Mouse (Mus musculus) left cerebral cortex, adult 2 months (tissue): ENCODE measurements around the gene Apol7a. TPM values are rescaled to one million over a fixed set of nuclear protein-coding genes. Genes with fewer than 3 reads are reported as not detected.
"Not testable (repeated sequence)": the region's sequence is repeated elsewhere in the genome, so short reads cannot be mapped to it uniquely, and the experiment has no call there.

ENCODE experiments used
- DNase-seq, 2 experiments: peaks; one replicate each; pipeline ENCODE4 v3.0.0; 2021 to 2022; ENCODE audit warnings: low spot score in 2 of 2, mixed read lengths in 1 of 2; ENCODE audit errors: extremely low spot score in 1 of 2
- H3K27ac ChIP-seq: fragments of 200-600 bp; 2 replicates; pipeline ENCODE4 v1.8.1; 2022
- H3K4me3 ChIP-seq: fragments of 200-600 bp; 2 replicates; pipeline ENCODE4 v1.8.1; 2022
- CTCF ChIP-seq: fragments of 200-600 bp; IDR thresholded peaks from 2 replicates; pipeline ENCODE4 v1.8.1; 2022; ENCODE audit warnings: antibody characterized with exemption, mild to moderate bottlenecking, moderate library complexity
- intact Hi-C: fragments of 180-260 bp; cut with DNase I; formaldehyde crosslinking; loops from one replicate; pipeline ENCODE4 v1.15.1; 2025
- long read RNA-seq, 2 experiments: library from polyadenylated mRNA; stranded (forward); transcript quantifications; one replicate each; pipeline ENCODE4 v2.0.0; 2021; ENCODE audit warnings: borderline mapping rate in 2 of 2
- total RNA-seq, 2 experiments: library from RNA; stranded (reverse); gene quantifications; 2 replicates each; pipeline ENCODE4 v1.2.3; 2021

Apol7a gene
- under 1 TPM; 0.30 to 0.32 TPM for total RNA-seq
- long read RNA-seq, experiment 1 = 0 reads
- long read RNA-seq, experiment 2 = 0 reads

DNA sequence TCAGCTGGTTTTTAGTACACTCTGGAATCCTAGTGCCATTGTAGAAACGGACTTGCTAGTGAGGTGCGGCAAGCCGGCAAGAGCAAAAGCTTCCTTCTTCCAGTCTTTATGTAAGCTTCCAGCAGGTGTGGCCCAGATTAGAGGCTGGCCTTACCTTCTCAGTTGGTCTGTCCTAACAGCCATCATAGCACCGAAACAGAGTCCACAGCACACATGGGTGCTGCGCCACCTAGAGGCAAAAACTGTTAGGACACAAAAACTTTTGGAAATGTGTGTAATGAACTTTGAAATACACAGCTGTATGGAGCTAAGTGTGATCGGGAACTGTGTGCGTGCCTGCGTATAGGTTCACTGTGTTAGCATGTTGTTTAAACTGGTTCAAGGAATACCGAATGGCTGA is at the start of gene Apol7a:
Gene Apol7a, minus strand, starts transcription at position 84 of the 400 bp plus-strand sequence.
- DNase-seq, H3K4me3 ChIP-seq, H3K27ac ChIP-seq, intact Hi-C loops: not testable (repeated sequence)
- TF ChIP-seq CTCF = peak; percentile 48

DNA sequence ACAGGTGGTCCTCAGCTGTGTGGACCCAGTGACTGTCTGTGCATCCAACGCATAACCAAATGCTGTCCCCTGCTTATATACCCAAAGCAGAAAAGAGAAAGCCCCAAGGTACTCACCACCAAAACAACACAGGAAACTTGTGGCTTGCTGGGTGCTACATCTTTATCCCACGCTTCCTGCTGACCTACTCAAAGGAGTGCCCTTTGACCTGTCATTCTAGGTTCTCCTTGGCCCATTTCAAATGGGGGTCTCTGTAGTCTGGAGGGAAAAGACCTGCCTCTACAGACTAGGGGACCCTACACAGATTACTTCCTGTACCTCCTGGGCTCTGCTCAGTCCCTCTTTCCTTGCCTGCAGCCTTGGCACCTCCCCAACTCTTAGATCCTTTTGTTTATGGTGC is 48.5 kb upstream of the Apol7a start, which contains the start of gene Apol7b:
Gene Apol7b, minus strand, starts transcription at position 101 of the 400 bp plus-strand sequence.
- intact Hi-C loops, H3K27ac ChIP-seq, DNase-seq, H3K4me3 ChIP-seq: not testable (repeated sequence)

DNA sequence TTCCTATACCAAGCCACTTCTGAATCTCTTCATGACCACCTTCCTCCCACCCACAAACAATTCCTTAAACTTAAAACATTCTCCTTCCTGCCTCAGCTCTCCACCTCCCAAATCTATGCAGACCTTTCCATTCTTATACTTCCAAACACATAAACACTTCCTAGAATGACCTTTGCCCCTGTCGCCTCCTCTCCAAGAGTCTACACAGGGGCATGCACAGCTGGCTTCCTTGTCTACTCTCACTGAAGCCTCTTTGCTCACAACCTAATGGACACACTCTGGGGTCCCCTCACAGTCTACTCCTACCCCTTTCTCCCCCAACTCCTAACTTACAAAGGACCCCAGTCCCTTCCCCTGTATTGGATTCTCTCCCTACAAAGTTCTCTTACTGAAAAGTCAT is 46.8 kb upstream of the Apol7a start:
- H3K27ac ChIP-seq, H3K4me3 ChIP-seq, intact Hi-C loops, DNase-seq: not testable (repeated sequence)

DNA sequence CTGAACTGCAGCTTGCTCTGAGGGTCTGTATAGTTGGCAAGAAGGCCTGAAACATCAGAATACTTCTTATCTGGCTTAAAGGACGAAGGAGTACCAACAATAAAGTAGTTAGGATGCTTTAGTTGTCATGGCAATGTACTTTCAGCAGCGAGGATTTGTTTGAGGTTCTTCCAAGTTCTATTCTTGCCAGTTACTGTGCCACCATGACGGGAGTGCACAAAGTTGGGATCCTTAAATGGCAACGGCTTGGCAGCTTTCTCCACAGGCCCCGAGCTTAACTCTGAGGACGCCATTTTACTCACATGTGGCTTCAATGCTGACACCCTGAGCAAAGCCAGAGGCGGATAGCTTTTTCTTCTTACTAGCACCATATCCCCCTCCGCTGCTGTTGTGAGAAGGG is 45.8 kb upstream of the Apol7a start:
- H3K27ac ChIP-seq, intact Hi-C loops, H3K4me3 ChIP-seq: not testable (repeated sequence)
- peak; percentile 18 to 20 for DNase-seq

DNA sequence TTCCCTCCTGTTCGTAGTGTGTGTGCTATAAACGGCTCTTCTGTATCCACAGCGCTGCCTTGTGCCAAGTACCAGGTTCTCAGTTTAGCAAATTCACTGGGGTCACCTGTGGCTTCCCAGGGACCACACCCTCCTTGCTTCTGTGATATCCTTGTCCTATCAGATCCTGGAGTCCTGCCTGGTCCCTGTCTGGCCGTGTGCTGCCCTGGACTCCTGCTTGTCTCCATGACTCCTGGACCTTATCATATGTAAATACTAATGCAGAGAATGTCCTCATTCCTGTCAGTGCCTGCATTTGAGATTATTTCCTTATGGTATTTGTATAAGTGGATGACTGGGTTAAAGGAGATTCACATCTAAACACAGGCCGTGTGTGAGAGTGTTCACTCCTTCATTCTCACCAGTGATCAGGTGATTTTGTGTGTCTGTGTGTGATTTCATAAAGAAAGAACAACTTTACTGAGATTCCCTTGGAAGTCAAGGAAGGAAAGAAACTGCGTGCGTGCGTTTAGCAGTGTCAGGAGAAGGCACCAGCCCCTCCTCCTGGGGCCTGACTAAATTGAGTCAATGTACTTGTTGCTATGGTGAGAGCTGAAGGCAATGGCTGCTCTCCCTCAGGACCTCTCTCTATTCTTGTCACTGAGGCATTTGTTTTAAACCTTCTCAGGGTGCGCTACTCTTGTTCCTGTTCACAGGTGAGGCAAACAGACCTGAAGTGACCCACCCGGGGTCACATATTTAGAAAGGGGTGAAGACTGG is 30.0 kb upstream of the Apol7a start:
- H3K4me3 ChIP-seq, intact Hi-C loops, DNase-seq, H3K27ac ChIP-seq: not testable (repeated sequence)

DNA sequence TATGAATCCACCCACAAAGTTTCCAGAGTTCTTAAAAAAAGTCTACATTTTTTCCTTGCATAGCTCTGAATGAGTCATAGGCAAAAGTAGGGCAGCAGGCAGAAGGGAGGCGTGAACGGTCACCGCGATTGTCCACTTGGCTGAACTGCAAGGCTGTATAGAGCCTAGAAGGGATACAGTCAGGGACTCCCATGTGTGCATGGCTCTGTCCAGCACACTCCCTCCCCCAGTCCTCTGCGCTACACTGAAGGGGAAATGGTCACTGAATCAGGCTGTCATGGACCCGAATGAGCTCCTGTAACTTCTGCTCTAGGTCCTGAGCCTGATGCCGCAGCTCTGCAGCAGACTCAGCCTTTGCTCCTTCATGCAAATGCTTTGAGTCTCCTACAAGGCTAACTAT is 24.0 kb upstream of the Apol7a start:
- DNase-seq, H3K4me3 ChIP-seq, intact Hi-C loops: not testable (repeated sequence)
- H3K27ac ChIP-seq = peak overlapping the region; percentile 44; the same call in 1 of the 2 replicates

DNA sequence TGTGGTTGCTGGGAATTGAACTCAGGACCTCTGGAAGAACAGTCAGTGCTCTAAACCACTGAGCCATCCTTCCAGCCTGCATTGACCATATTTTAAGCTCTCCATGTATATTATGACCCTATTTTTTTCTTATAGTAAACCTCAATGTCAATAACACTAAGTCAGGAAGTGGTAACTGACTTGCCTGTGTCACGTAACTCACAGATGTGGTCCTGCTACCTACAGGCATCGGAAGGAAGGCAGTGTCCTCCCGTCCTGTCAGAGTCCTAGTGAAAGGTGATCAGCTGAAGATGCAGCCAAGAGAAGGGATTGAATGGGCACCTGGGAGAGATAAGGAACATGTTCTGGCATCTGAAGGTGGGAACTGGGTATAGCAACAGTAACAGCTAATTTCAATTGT is 20.7 kb upstream of the Apol7a start:
- DNase-seq, H3K4me3 ChIP-seq, H3K27ac ChIP-seq, intact Hi-C loops: not testable (repeated sequence)

DNA sequence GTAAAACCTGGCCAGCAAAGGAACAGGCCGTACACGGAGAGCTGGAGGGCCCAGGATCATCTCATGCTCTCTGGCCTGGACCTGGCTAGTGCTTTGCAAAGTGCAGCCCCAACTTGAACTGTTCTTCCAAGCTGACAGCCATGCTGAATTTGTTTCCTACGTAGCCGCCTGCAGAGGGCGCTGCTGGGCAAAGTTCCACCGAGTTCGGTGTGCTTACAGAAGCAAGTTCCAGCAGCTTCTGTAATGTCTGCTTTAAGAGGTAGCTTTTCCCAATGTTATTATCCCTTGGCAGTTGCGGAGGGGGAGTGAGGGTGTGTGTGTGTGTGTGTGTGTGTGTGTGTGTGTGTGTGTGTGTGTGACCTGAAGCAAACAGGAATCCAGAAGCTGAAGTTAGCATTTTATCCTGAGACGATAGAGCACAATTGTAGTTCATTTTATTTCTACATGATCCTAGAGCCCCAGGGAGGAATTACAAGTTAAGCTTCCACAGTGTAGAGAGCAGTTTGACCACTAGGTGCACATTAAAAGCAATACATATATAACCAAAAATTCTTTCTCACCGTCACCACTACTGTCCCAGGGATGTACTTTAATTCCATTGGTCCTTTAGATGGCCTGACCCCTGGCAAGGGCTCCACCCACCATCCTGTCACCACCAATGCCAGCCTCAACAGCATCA is 17.9 kb upstream of the Apol7a start:
- H3K4me3 ChIP-seq, intact Hi-C loops: not testable (repeated sequence)

DNA sequence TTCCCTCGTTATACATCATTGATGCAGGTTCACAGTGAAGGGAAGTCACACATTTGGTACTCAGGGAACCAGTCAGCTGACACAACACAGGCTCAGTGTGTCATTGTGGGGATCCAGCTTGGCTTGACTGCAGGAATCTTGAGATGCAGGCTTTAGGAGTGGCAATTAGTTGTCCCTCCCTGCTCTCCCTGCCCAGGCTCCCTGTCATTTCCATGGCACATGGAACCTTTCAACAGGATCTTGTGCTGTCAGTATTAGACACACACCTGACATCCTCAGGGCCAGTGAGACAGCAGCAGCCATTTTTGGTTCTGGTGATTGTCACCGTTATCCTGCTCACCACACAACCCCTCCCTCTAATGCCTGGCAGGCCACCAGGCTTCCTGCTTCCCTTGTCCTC is 16.7 kb upstream of the Apol7a start:
- DNase-seq, intact Hi-C loops, H3K4me3 ChIP-seq, H3K27ac ChIP-seq: not testable (repeated sequence)

More for the DNA sequence above, 17.9 kb upstream of the Apol7a start:
- not testable (repeated sequence) for DNase-seq, H3K27ac ChIP-seq

DNA sequence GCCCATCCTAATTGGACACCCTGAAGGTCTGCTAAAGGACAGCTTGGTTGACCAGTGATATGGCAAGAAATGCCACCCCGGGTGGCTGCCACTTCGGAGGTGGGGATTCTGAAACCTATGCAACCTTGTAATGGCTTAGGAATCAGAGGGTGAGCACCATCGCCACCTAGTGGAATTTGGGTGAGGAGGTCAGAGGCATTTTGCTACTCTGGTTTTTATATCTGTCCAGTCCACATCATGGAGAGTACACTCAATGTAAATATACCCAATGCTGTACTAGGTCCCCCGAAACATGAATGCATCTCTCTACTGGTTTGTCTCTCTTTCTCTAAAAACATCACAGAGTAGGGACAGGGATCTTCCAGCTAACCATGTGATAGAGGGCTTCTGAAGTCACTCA is 13.8 kb upstream of the Apol7a start:
- H3K27ac ChIP-seq, intact Hi-C loops, H3K4me3 ChIP-seq, DNase-seq: not testable (repeated sequence)
- TF ChIP-seq CTCF = peak; percentile 52

DNA sequence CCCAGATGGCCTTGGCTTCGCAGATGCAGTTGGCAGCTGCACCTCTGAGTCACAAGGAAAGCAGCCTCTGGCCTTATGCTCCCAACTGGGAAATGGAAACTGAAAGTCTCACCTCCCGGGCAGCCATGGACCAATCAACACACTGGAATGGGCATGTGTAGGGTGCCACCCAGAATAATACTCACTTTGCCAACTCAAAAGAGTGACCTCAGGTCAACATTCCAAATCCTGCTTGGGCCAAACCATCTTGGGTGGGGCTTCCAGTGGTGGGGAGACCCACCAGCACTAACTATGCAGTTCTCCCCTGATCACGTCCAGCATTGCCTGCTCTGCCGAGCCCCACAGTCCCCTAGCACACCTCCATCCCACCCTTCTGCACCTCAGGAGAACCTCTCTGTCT is 12.1 kb upstream of the Apol7a start, which contains the start of gene Apol9a:
Gene Apol9a, minus strand, starts transcription at position 101 of the 400 bp plus-strand sequence.
- intact Hi-C loops, DNase-seq, H3K27ac ChIP-seq, H3K4me3 ChIP-seq: not testable (repeated sequence)

DNA sequence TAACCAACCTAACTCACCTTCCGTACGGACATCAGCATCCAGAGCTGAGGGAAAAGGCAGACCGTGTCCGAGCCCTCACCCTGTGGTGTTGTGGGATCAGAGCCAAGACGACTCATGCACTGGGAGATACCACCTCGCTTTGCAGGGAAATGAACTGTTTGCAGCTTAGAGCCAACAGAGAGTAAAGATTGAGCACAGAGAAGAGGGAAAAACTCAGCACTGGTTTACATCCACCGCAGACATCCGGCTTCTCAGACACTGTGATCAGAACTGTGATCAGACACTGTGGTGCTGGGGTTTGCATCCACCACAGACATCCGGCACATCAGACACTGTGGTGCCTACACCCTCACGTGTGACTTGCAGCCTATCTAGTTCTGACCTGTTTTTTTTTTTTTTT is 7.5 kb upstream of the Apol7a start:
- H3K27ac ChIP-seq, DNase-seq, H3K4me3 ChIP-seq: not testable (repeated sequence)
- intact Hi-C loops = loop anchor here (5.0 kb wide), 1 partner anchor 326 kb away; no protein-coding TSS in a partner anchor

DNA sequence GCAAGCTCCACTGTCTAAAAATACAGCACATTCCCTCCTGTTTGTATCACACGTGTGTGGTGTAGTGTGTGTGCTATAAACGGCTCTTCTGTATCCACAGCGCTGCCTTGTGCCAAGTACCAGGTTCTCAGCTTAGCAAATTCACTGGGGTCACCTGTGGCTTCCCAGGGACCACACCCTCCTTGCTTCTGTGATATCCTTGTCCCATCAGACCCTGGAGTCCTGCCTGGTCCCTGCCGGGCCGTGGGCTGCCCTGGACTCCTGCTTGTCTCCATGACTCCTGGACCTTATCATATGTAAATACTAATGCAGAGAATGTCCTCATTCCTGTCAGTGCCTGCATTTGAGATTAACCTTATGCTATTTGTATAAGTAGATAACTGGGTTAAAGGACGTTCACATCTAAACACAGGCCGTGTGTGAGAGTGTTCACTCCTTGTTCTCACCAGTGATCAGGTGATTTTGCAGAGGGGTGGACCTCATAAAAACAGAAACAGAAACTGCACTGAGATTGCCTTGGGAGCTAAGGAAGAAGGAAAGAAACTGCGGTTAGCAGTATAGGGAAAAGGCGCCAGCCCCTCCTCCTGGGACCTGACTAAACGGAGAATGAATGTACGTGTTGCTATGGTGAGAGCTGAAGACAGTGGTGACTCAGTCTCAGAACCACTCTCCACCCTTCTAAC is 1.3 kb downstream of the Apol7a start:
- intact Hi-C loops, H3K27ac ChIP-seq, H3K4me3 ChIP-seq: not testable (repeated sequence)
- DNase-seq = peak in 1 of 2 experiments; percentile 34

DNA sequence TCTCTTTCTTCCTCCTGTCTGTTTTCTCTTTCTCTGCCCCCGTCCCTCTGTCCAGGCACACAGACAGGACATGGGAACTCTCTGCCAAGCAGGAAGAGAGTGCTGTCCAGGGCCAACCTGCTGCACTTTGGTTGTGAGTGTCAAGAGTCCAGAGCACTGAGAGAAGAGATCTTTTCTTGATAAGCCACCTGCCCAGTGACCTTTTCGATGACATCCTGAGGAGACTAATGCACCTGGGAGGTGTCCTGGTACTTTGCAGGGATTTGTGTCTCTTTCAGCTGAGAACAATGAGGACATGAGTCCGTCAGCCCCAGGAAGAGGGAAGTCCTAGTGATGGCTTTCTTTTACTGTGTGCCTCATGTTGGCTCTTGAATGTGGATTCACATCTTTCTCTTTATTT is 5.1 kb downstream of the Apol7a start:
- DNase-seq, intact Hi-C loops, H3K4me3 ChIP-seq, H3K27ac ChIP-seq: not testable (repeated sequence)
